Mouse (Mus musculus) lung, adult 2 months (tissue): ENCODE data around the gene Hhat. TPM values are rescaled to one million over a fixed set of nuclear protein-coding genes. Genes with fewer than 3 reads are reported as not detected.

ENCODE experiments used
- DNase-seq: peaks from one replicate; pipeline ENCODE4 v3.0.0; 2022
- H3K4me1 ChIP-seq: fragments of 200-500 bp; 2 replicates; pipeline ENCODE4 v1.6.1; 2011; ENCODE audit warnings: low read length; ENCODE audit not compliant: control insufficient read depth, insufficient read depth
- H3K4me3 ChIP-seq: fragments of 200-500 bp; replicated peaks from 2 replicates; pipeline ENCODE3; 2011; ENCODE audit warnings: low read depth, mild to moderate bottlenecking, control low read depth, low read length; ENCODE audit errors: extremely low read depth
- CTCF ChIP-seq: fragments of 200-500 bp; IDR thresholded peaks from 2 replicates; pipeline ENCODE4 v1.5.1; 2011; ENCODE audit warnings: mild to moderate bottlenecking, low read length, control low read depth; ENCODE audit not compliant: insufficient read depth
- POLR2A ChIP-seq: fragments of 200-500 bp; IDR thresholded peaks from 2 replicates; pipeline ENCODE4 v1.6.1; 2011; ENCODE audit warnings: low read depth, mild to moderate bottlenecking, control low read depth, low read length, borderline replicate concordance; ENCODE audit errors: extremely low read depth
- WGBS: fragments of 180-500 bp; shearing (Covaris S2); methylation state at CpG from one replicate; pipeline ENCODE4 v1.1.7; 2018; 5-methylcytosine and 5-hydroxymethylcytosine counted together
- polyA plus RNA-seq: library from polyadenylated mRNA; depleted of rRNA; stranded (reverse); fragments of >200 nt; gene quantifications from 2 replicates; pipeline ENCODE4 v1.2.3, GENCODE M21; 2012

The Hhat gene
- polyA plus RNA-seq, 1 experiment = 2.5 TPM

DNA sequence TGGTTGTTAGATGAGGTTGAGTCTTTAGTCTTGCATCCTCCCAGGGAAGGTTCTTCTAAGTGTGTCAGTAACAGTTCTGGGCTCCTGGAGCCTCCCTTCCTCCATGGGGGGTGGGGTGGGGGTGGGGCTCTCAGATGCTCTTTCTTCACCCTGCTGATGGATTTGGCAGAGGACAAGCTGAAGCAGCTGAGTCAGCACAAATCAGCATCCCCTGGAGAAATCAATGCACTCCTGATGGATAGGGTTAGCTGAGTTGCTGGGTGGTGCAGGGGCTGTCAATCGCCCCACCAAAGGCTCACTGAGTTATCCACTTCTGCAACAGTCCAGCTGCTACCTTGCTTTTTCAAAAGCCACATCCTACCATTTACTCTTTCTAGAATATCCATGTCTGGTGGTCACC lies 251.3 kb downstream of the Hhat start:
- Histone ChIP-seq H3K4me3 (no peak overlapping the region), H3K4me1 (no peaks in the 10 kb centered on the region)
- TF ChIP-seq CTCF (no peak), POLR2A (no peak)
- DNase-seq = no peak
- WGBS = 100% methylated on average over 1 of the region's 1 CpGs

DNA sequence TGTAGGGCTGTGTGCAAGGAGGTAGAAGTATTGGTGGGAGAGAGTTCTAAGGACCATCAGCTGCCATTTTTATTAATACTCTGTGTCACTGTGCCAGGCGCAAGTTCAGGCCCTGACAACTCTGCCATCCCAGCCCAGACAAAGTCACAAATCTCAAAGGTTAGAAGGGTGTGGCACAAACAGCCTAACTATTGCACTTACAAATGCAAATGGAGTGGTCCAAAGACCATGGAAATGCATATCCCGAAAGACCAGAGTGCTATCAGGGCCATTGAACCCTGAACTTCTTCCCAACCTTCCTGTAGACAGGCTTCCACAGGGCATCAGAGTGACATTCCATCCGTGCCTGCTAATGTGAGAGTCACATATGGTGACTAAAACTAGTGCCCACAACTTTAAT lies 255.7 kb downstream of the Hhat start:
- H3K4me3 ChIP-seq = no peak overlapping the region
- no peak for TF ChIP-seq CTCF
- TF ChIP-seq POLR2A = no peak
- no peak for DNase-seq
- WGBS = 83% methylated on average over 3 of the region's 3 CpGs
- H3K4me1 ChIP-seq = no peaks in the 10 kb centered on the region

- H3K4me1 ChIP-seq = no peaks in the 10 kb centered on the region
- TF ChIP-seq POLR2A (no peak), CTCF (no peak)
- no peak overlapping the region for H3K4me3 ChIP-seq
- WGBS = 100% methylated on average over 1 of the region's 1 CpGs
- DNase-seq = no peak
Observed at GRCm38 (mm10) chr1:192512821-192513220, 258.2 kb downstream of the Hhat start.

DNA sequence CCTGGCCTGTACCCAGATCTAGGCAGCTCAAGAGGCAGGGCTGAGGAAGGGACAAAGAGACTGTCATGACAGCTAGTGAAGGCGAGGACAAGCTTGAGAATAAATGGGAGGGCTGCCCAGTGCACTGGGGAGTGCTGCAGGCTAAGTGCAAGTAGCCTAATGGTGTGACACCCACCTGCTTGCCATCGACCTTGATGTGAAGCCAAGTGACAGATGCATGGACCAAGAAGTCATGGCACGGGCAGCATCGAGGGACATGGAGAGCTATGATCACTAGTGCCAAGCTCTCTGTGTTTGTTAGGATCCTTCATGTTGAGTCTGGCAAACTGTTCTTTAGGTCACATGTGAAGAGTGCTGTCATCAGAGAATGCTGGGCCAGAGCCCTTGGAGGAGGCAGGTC lies 267.4 kb downstream of the Hhat start:
- H3K4me1 ChIP-seq = peaks cover 6% of the 10 kb centered on the region; the same call in 1 of the 2 replicates
- no peak for DNase-seq
- H3K4me3 ChIP-seq = no peak overlapping the region
- no peak for TF ChIP-seq POLR2A
- no peak for TF ChIP-seq CTCF
- 82% methylated on average over 4 of the region's 4 CpGs for WGBS

DNA sequence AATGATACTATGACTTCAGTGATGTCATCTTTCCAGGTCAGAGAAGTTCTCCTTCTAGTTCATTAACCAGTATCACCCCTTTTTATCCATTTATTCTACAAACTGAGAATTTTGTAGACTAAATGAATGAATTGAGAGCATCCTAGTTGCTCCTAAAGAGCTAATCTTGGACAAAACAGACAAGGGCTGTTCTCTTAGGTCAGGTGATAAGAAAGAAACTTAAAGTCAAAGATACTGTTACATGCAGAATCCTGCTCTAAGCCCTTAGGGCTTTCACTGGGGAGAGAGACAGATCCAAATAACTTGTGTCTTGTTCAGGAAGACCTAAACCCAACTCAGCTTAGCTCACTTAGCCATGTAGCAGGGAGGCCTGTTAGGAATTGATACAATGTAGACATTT lies 268.2 kb downstream of the Hhat start:
- TF ChIP-seq POLR2A (no peak), CTCF (no peak)
- no peak overlapping the region for H3K4me3 ChIP-seq
- no peak for DNase-seq
- peaks cover 6% of the 10 kb centered on the region; the same call in 1 of the 2 replicates for H3K4me1 ChIP-seq

- Histone ChIP-seq H3K4me1 (peaks cover 4% of the 10 kb centered on the region; the same call in 1 of the 2 replicates), H3K4me3 (no peak overlapping the region)
- TF ChIP-seq POLR2A (no peak), CTCF (no peak)
- 60% methylated on average over 9 of the region's 9 CpGs for WGBS
- no peak for DNase-seq
Observed at GRCm38 (mm10) chr1:192502016-192502415, 269.0 kb downstream of the Hhat start.

GRCm38 (mm10) chr1:192497505-192497904 lies 273.5 kb downstream of the Hhat start:
- H3K4me1 ChIP-seq = no peaks in the 10 kb centered on the region
- no peak for DNase-seq
- 64% methylated on average over 2 of the region's 2 CpGs for WGBS
- TF ChIP-seq CTCF (no peak), POLR2A (no peak)
- H3K4me3 ChIP-seq = no peak overlapping the region

DNA sequence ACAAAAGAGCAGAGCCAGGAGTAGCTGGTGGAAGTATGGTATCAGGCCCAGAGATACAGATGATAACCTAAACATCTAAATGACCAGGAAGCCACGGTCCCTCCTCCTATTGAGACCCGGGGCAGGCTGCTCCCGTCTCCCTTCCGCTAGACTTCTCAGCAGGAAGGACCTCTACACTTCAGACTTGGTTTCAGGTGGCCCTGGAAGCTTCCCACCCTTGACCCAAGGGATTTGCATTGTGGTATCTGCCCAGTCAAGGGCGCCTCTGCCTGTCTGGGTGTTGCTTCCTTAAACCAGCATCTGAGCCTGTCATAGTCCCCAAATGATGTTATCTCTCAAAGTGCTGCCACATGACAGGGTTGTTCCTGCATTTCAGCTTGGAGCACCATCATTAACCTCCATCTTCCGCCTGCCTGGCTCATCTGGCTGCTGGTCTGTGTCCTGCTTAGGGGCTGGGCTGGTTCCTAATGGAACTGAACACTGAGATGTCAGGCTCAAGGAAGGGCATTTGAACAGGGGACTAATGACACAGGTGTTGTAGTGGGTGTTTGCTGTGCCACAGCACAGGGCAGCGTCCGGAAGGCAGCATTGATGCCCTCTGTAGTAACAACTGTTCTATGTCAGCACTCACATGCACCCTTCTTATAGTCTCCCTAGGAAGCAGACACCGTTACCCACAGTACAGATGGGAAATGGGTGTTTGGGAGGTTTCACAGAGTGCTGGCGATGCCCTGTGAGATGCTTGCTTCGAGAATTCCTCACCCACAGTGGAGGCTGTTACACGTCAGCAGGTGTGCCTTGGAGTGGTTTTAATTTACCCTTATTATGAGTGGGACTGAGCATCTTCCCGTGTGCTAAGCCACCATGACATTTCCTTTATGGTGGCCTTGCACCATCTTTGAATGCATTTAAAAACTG lies 280.9 kb downstream of the Hhat start:
- WGBS = 61% methylated on average over 13 of the region's 13 CpGs
- peaks cover 2% of the 10 kb centered on the region; the same call in 1 of the 2 replicates for H3K4me1 ChIP-seq
- no peak for DNase-seq
- TF ChIP-seq CTCF = no peak
- no peak overlapping the region for H3K4me3 ChIP-seq

- H3K4me3 ChIP-seq = no peak overlapping the region
- peaks cover 8% of the 10 kb centered on the region for H3K4me1 ChIP-seq
- TF ChIP-seq POLR2A (no peak), CTCF (no peak)
- 97% methylated on average over 11 of the region's 11 CpGs for WGBS
- DNase-seq = no peak
Observed at GRCm38 (mm10) chr1:192487571-192487970, 283.5 kb downstream of the Hhat start.

- no peak for TF ChIP-seq POLR2A
- no peak for TF ChIP-seq CTCF
- peaks cover 6% of the 10 kb centered on the region for H3K4me1 ChIP-seq
- no peak overlapping the region for H3K4me3 ChIP-seq
- 35% methylated on average over 3 of the region's 3 CpGs for WGBS
- no peak for DNase-seq
Observed at GRCm38 (mm10) chr1:192485030-192485429, 286.0 kb downstream of the Hhat start.
